Mouse (Mus musculus) spleen, adult 2 months (tissue): ENCODE measurements around the gene Pear1.

Source experiments
- CTCF ChIP-seq: fragments of 200-500 bp; IDR thresholded peaks from 2 replicates; pipeline ENCODE4 v1.5.1; 2011; ENCODE audit warnings: mild to moderate bottlenecking, inconsistent platforms; ENCODE audit not compliant: insufficient read depth, insufficient read length, insufficient replicate concordance; ENCODE audit errors: extremely low read depth
- POLR2A ChIP-seq: fragments of 200-500 bp; IDR thresholded peaks from 2 replicates; pipeline ENCODE4 v1.6.1; 2011; ENCODE audit warnings: low read depth, low read length, inconsistent platforms

GRCm38 (mm10) chr3:87724556-87724955 is 99.5 kb downstream of the Pear1 start:
- TF ChIP-seq CTCF (no peak), POLR2A (no peak)
